Mouse (Mus musculus) limb, embryonic 14.5 days (tissue): ENCODE measurements around the gene Smim9. TPM values are rescaled to one million over a fixed set of nuclear protein-coding genes. Genes with fewer than 3 reads are reported as not detected.
"Not testable (repeated sequence)": the region's sequence is repeated elsewhere in the genome, so short reads cannot be mapped to it uniquely, and the experiment has no call there.

Experiments used
- ATAC-seq: fragments of 200-750 bp; cut with Nextera tagmentation; 2 replicates; pipeline ENCODE4 v1.8.0; 2017; ENCODE audit warnings: low read depth, moderate number of reproducible peaks, moderate TSS enrichment; ENCODE audit not compliant: low FRiP score
- DNase-seq: peaks from one replicate; pipeline ENCODE4 v3.0.0-alpha.2; 2015; ENCODE audit warnings: low spot score
- H3K27ac ChIP-seq: fragments of 300-500 bp; sonication (generic); replicated peaks from 2 replicates; pipeline ENCODE4 v1.5.1; 2014; ENCODE audit warnings: low read depth, mild to moderate bottlenecking, low read length, moderate library complexity, mixed read lengths
- H3K27me3 ChIP-seq: fragments of 300-500 bp; sonication (generic); 2 replicates; pipeline ENCODE4 v1.6.1; 2014; ENCODE audit warnings: low read length, mixed read lengths; ENCODE audit not compliant: control insufficient read depth, insufficient read depth
- H3K36me3 ChIP-seq: fragments of 300-500 bp; sonication (generic); 2 replicates; pipeline ENCODE4 v1.6.1; 2014; ENCODE audit warnings: mild to moderate bottlenecking, low read length, moderate library complexity, mixed read lengths; ENCODE audit not compliant: control insufficient read depth, insufficient read depth
- H3K4me1 ChIP-seq: fragments of 300-500 bp; sonication (generic); 2 replicates; pipeline ENCODE4 v1.6.1; 2014; ENCODE audit warnings: antibody characterized with exemption, low read length, mixed read lengths; ENCODE audit not compliant: control insufficient read depth, insufficient read depth
- H3K4me2 ChIP-seq: fragments of 300-500 bp; sonication (generic); replicated peaks from 2 replicates; pipeline ENCODE4 v1.6.1; 2014; ENCODE audit warnings: low read depth, mild to moderate bottlenecking, low read length, moderate library complexity; ENCODE audit not compliant: severe bottlenecking
- H3K4me3 ChIP-seq: fragments of 300-500 bp; sonication (generic); replicated peaks from 2 replicates; pipeline ENCODE4 v1.5.1; 2014; ENCODE audit warnings: low read length
- H3K9ac ChIP-seq: fragments of 300-500 bp; sonication (generic); 2 replicates; pipeline ENCODE4 v1.6.1; 2014; ENCODE audit warnings: mild to moderate bottlenecking, low read depth, low read length, moderate library complexity; ENCODE audit not compliant: severe bottlenecking
- H3K9me3 ChIP-seq: fragments of 300-500 bp; sonication (generic); 2 replicates; pipeline ENCODE4 v1.6.1; 2016; ENCODE audit warnings: low read length; ENCODE audit not compliant: control insufficient read depth
- POLR2A ChIP-seq: fragments of 200-500 bp; IDR thresholded peaks from 2 replicates; pipeline ENCODE4 v1.8.0; 2012; ENCODE audit warnings: inconsistent platforms, mild to moderate bottlenecking, moderate library complexity, borderline replicate concordance; ENCODE audit not compliant: insufficient read depth, insufficient read length; ENCODE audit errors: extremely low read depth
- WGBS: fragments of 180-500 bp; shearing (Covaris S2); extraction: QIAGEN DNeasy Blood & Tissue Kit; methylation state at CpG from one replicate; pipeline ENCODE4 v1.1.7; 2014; 5-methylcytosine and 5-hydroxymethylcytosine counted together
- polyA plus RNA-seq, 2 experiments: library from polyadenylated mRNA; depleted of rRNA in 1 of 2; stranded (reverse) in 1 of 2; unstranded in 1 of 2; fragments of >200 nt; fragmentation: Nextera tagmentation in 1 of 2; extraction: Ambion mirVana in 1 of 2; gene quantifications; 2 replicates each; pipeline versions ENCODE4 v1.2.1 to v1.2.3; 2012 to 2014

The Smim9 gene
- polyA plus RNA-seq (2012; rRNA removed) = not detected in 2 replicates
- polyA plus RNA-seq (2014; fragmentation: Nextera tagmentation; extraction: Ambion mirVana) = not detected in 2 replicates

GRCm38 (mm10) chrX:75163670-75164069 lies at the start of gene Smim9:
Gene Smim9, minus strand, starts transcription at chrX:75163770.
- no peak within 1 kb of the TSS for H3K4me3 ChIP-seq
- H3K4me2 ChIP-seq = no peak within 1 kb of the TSS
- no peaks in the 10 kb centered on the region for H3K9me3 ChIP-seq
- no peak within 1 kb of the TSS for H3K9ac ChIP-seq
- ATAC-seq (no peak), DNase-seq (no peak)
- H3K27ac ChIP-seq = no peak within 1 kb of the TSS
- no peaks in the 10 kb centered on the region for H3K4me1 ChIP-seq
- WGBS = 54% methylated on average over 1 of the region's 1 CpGs
- H3K27me3 ChIP-seq = no peaks in the 10 kb centered on the region
- no peaks in the 10 kb centered on the region for H3K36me3 ChIP-seq
- TF ChIP-seq POLR2A = no peak

GRCm38 (mm10) chrX:75155576-75156243 lies 7.9 kb downstream of the Smim9 start:
- H3K36me3 ChIP-seq = no peaks in the 10 kb centered on the region
- WGBS = 33% methylated on average over 10 of the region's 49 CpGs
- ATAC-seq (peak; percentile 53; the same call in 1 of the 2 replicates), DNase-seq (peak; percentile 2)
- H3K4me2 ChIP-seq = peak overlapping the region; percentile 59
- no peaks in the 10 kb centered on the region for H3K27me3 ChIP-seq
- H3K4me1 ChIP-seq = no peaks in the 10 kb centered on the region
- H3K9ac ChIP-seq = peak overlapping the region; percentile 58
- no peak overlapping the region for H3K27ac ChIP-seq
- H3K4me3 ChIP-seq = peak overlapping the region; percentile 39
- no peak for TF ChIP-seq POLR2A
- no peaks in the 10 kb centered on the region for H3K9me3 ChIP-seq

GRCm38 (mm10) chrX:75152249-75152648 lies 11.3 kb downstream of the Smim9 start:
- no peak overlapping the region for H3K9ac ChIP-seq
- no peak for TF ChIP-seq POLR2A
- DNase-seq (no peak), ATAC-seq (no peak)
- no peaks in the 10 kb centered on the region for H3K27me3 ChIP-seq
- H3K36me3 ChIP-seq = no peaks in the 10 kb centered on the region
- H3K4me2 ChIP-seq = no peak overlapping the region
- no peaks in the 10 kb centered on the region for H3K9me3 ChIP-seq
- no peak overlapping the region for H3K4me3 ChIP-seq
- no peak overlapping the region for H3K27ac ChIP-seq
- 58% methylated on average over 1 of the region's 1 CpGs for WGBS
- H3K4me1 ChIP-seq = no peaks in the 10 kb centered on the region

- no peak for DNase-seq
- Histone ChIP-seq H3K4me3 (no peak overlapping the region), H3K9ac (no peak overlapping the region), H3K27me3 (no peaks in the 10 kb centered on the region), H3K4me1 (no peaks in the 10 kb centered on the region), H3K4me2 (no peak overlapping the region), H3K36me3 (no peaks in the 10 kb centered on the region), H3K9me3 (no peaks in the 10 kb centered on the region), H3K27ac (no peak overlapping the region)
- WGBS = 78% methylated on average over 2 of the region's 2 CpGs
- TF ChIP-seq POLR2A = no peak
- ATAC-seq = no peak
These were observed 13.3 kb downstream of the Smim9 start for GRCm38 (mm10) chrX:75150304-75150703.

DNA sequence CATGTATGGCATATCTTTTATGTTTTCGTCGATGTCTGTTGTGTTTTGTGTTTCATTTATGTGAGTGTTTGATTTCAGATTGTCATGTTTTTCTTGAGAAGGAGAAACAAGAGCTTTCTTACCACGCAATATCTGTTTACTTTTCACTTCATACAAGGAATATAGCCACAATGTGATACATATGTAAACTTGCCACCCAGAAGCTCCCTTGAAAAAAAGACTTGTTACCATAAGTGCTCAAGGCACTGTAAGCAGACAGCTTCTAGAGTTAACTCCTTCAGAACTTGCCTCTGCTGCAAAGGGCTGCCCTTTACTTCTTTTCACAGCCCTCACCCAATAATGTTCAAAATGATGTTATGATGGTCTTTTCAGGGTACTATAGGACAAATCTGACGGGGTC lies 15.2 kb downstream of the Smim9 start:
- Histone ChIP-seq H3K36me3 (no peaks in the 10 kb centered on the region), H3K4me1 (no peaks in the 10 kb centered on the region), H3K27ac (no peak overlapping the region), H3K9ac (no peak overlapping the region), H3K27me3 (no peaks in the 10 kb centered on the region), H3K4me2 (no peak overlapping the region), H3K9me3 (no peaks in the 10 kb centered on the region), H3K4me3 (no peak overlapping the region)
- ATAC-seq (no peak), DNase-seq (no peak)
- 78% methylated on average over 4 of the region's 4 CpGs for WGBS
- TF ChIP-seq POLR2A = no peak

- not testable (repeated sequence) for H3K9me3 ChIP-seq, H3K27ac ChIP-seq, H3K4me1 ChIP-seq, ATAC-seq, H3K27me3 ChIP-seq, H3K36me3 ChIP-seq, DNase-seq
- 17% methylated on average over 9 of the region's 42 CpGs for WGBS
- Histone ChIP-seq H3K9ac (0 out of 2 replicates have a peak overlapping the region, but pooled peaks have one; percentile 25), H3K4me3 (peak overlapping the region; percentile 33), H3K4me2 (peak overlapping the region; percentile 53)
These were observed 20.4 kb downstream of the Smim9 start for GRCm38 (mm10) chrX:75143124-75143555.
